28 mouse cellular contexts compared by ENCODE assay signal in the genomic region with DNA sequence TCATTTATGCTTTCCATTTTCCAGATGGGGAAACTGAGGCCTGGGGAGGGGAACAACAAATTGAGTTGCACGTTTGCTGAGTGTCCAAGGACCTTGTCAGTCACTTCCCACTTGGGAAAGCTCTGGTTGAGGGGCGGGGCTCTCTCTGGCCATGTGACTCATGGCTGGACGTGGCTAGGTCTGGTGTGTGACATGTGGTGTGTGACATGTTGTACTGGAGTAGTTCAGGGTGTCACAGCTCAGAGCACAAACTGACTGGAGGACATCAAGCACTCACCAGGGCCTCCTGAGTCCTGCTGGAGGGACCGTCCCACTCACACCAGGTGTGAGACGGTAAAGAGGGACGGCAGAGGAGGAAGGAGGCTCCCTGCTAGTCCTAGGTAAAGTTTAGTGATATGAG. TPM values are rescaled to one million over a fixed set of nuclear protein-coding genes. Genes with fewer than 3 reads are reported as not detected.
A peak's percentile ranks its signal among the peaks of the same experiment; 100 is the strongest.
DNase-seq lines count a peak whose midpoint lies in the region; ATAC-seq and TF ChIP-seq lines count a peak whose summit lies in the region.
"Had no signal": no experiment of that assay in that cellular context is flagged by ENCODE, and none has a peak within 500 bp of the region (broad histone marks: within the 10 kb centered on the region; RNA-seq: fewer than 3 reads in every experiment).

No protein-coding gene starts in this region.

- no peak overlapping the region for H3K27ac ChIP-seq in liver, adult 2 months (replicated peaks; ENCODE audit: insufficient read depth, low read depth, low read length)
- no peak overlapping the region for H3K27ac ChIP-seq in liver, embryonic 12.5 days
- no peak overlapping the region for H3K27ac ChIP-seq in liver, embryonic 11.5 days (ENCODE audit: low read depth, low read length)
- H3K27ac ChIP-seq in left cerebral cortex, adult 2 months, result no peak overlapping the region
- H3K27ac ChIP-seq: embryonic facial prominence, embryonic 13.5 days; heart, embryonic 13.5 days; hindbrain, embryonic 12.5 days; layer of hippocampus, adult 2 months; limb, embryonic 15.5 days; neural tube, embryonic 15.5 days had no signal

- peaks cover 7% of the 10 kb centered on the region for H3K4me1 ChIP-seq in liver, adult 2 months (ENCODE audit: control insufficient read depth, insufficient read depth, low read length)
- H3K4me1 ChIP-seq in liver, embryonic 12.5 days, result no peaks in the 10 kb centered on the region
- H3K4me1 ChIP-seq in liver, embryonic 11.5 days (replicated peaks; ENCODE audit: control insufficient read depth, insufficient read depth, low read length), result no peaks in the 10 kb centered on the region
- H3K4me1 ChIP-seq: embryonic facial prominence, embryonic 13.5 days had no signal

- intact Hi-C loops in left cerebral cortex, adult 2 months (cut with DNase I), result loop anchor here (5.0 to 10.0 kb wide), 2 partner anchors 1100 to 1717 kb away; a partner anchor contains a TSS

- no peak for TF ChIP-seq POLR2A in liver, adult 2 months (IDR thresholded peaks at IDR 0.05; ENCODE audit: extremely low read depth, insufficient read depth, low read length)

- H3K4me3 ChIP-seq in liver, adult 2 months (ENCODE audit: insufficient read depth, low read depth, low read length), result no peak overlapping the region
- H3K4me3 ChIP-seq in liver, embryonic 12.5 days, result no peak overlapping the region
- H3K4me3 ChIP-seq in liver, embryonic 11.5 days (ENCODE audit: low read depth, low read length), result no peak overlapping the region
- no peak overlapping the region for H3K4me3 ChIP-seq in left cerebral cortex, adult 2 months
- H3K4me3 ChIP-seq: embryonic facial prominence, embryonic 13.5 days; erythroblast, embryonic 14.5 days; heart, embryonic 13.5 days; hindbrain, embryonic 12.5 days; layer of hippocampus, adult 2 months; limb, embryonic 15.5 days; megakaryocyte, embryonic 14.5 days; neural tube, embryonic 15.5 days had no signal

- H3K4me2 ChIP-seq in liver, embryonic 12.5 days, result no peak overlapping the region
- H3K4me2 ChIP-seq in liver, embryonic 11.5 days, result no peak overlapping the region
- H3K4me2 ChIP-seq: embryonic facial prominence, embryonic 13.5 days; heart, embryonic 13.5 days; hindbrain, embryonic 12.5 days; limb, embryonic 15.5 days; neural tube, embryonic 15.5 days had no signal

- ATAC-seq in liver, embryonic 12.5 days, result no peak
- no peak for ATAC-seq in liver, embryonic 11.5 days (replicated peaks; ENCODE audit: low FRiP score)
- ATAC-seq: activated CD4-positive, CD25-positive, alpha-beta regulatory T cell, adult 4 months had no signal

- H3K27me3 ChIP-seq in liver, adult 2 months (ENCODE audit: control insufficient read depth, insufficient read depth, low read length), result no peaks in the 10 kb centered on the region
- H3K27me3 ChIP-seq in liver, embryonic 12.5 days (replicated peaks), result peaks cover 55% of the 10 kb centered on the region
- H3K27me3 ChIP-seq in liver, embryonic 11.5 days (replicated peaks; ENCODE audit: control insufficient read depth, insufficient read depth, low read length), result peaks cover 5% of the 10 kb centered on the region; the same call in 1 of the 2 replicates

- DNase-seq in heart, adult 11 months, result peak; percentile 83
- DNase-seq in heart, postnatal 4 days, result no peak
- DNase-seq in liver, adult 2 months (ENCODE audit: extremely low read depth, low read depth, low spot score), result peak; percentile 17
- DNase-seq in urinary bladder, adult 2 months (ENCODE audit: low spot score), result peak; percentile 10
- DNase-seq in urinary bladder, postnatal 25 days (ENCODE audit: low spot score), result no peak
- DNase-seq in liver, embryonic 11.5 days (ENCODE audit: low spot score), result peak; percentile 18
- no peak for DNase-seq in left cerebral cortex, adult 2 months (ENCODE audit: extremely low spot score in 1 of 2, low spot score in 2 of 2)
- DNase-seq: adrenal gland, postnatal 10 days; cerebellum, adult 18-20 months; gastrocnemius, postnatal 10 days; heart, postnatal 14 days; lung, adult 2 months; lung, postnatal 36 days had no signal

- 59% methylated on average over 6 of the region's 6 CpGs for WGBS in liver, adult 2 months
- 57% methylated on average over 6 of the region's 6 CpGs for WGBS in liver, embryonic 12.5 days (ENCODE audit: insufficient replicate concordance)
- 54% methylated on average over 6 of the region's 6 CpGs for WGBS in liver, embryonic 11.5 days

- H3K9ac ChIP-seq in liver, adult 2 months (ENCODE audit: low read depth, low read length), result no peak overlapping the region
- H3K9ac ChIP-seq in liver, embryonic 12.5 days, result no peak overlapping the region
- H3K9ac ChIP-seq in liver, embryonic 11.5 days (ENCODE audit: low read depth, low read length), result no peak overlapping the region
- H3K9ac ChIP-seq: embryonic facial prominence, embryonic 13.5 days; heart, embryonic 13.5 days; hindbrain, embryonic 12.5 days; limb, embryonic 15.5 days; neural tube, embryonic 15.5 days had no signal

- no peaks in the 10 kb centered on the region for H3K79me2 ChIP-seq in liver, adult 2 months (ENCODE audit: control insufficient read depth, insufficient read depth, low read length)

- no peak for TF ChIP-seq CTCF in liver, adult 2 months (IDR thresholded peaks at IDR 0.05; ENCODE audit: low read depth, low read length)
- no peak for TF ChIP-seq CTCF in left cerebral cortex, adult 2 months (IDR thresholded peaks at IDR 0.05)

- no peaks in the 10 kb centered on the region for H3K36me3 ChIP-seq in liver, adult 2 months (ENCODE audit: control insufficient read depth, insufficient read depth, low read length)
- H3K36me3 ChIP-seq in liver, embryonic 12.5 days, result no peaks in the 10 kb centered on the region
- H3K36me3 ChIP-seq in liver, embryonic 11.5 days (ENCODE audit: control insufficient read depth, insufficient read depth, low read length), result no peaks in the 10 kb centered on the region
- H3K36me3 ChIP-seq: embryonic facial prominence, embryonic 13.5 days; heart, embryonic 13.5 days; hindbrain, embryonic 12.5 days; limb, embryonic 15.5 days; neural tube, embryonic 15.5 days had no signal

- no peaks in the 10 kb centered on the region for H3K9me3 ChIP-seq in liver, embryonic 12.5 days (replicated peaks)
- no peaks in the 10 kb centered on the region for H3K9me3 ChIP-seq in liver, embryonic 11.5 days (ENCODE audit: control insufficient read depth, low read length)
- H3K9me3 ChIP-seq: embryonic facial prominence, embryonic 13.5 days; heart, embryonic 13.5 days; hindbrain, embryonic 12.5 days; limb, embryonic 15.5 days; megakaryocyte, embryonic 14.5 days; neural tube, embryonic 15.5 days had no signal

RNA-seq across cellular contexts. Expression of a gene that starts 32.4 kb away (rescaled TPM):
- total RNA-seq in heart, postnatal 4 days (2021), result 1 to 10 TPM; 4.6 to 5.4 TPM
- total RNA-seq in liver, adult 2 months (2014; rRNA removed), result 2,468 and 2,488 TPM in 2 replicates
- 240 and 585 TPM in 2 replicates for polyA plus RNA-seq in liver, adult 2 months (2012; rRNA removed)
- 0.07 and 0.20 TPM in 2 replicates for polyA plus RNA-seq in liver, embryonic 12.5 days (2016; fragmentation: Nextera tagmentation; extraction: Ambion mirVana)
- 5.4 and 5.9 TPM in 2 replicates for polyA plus RNA-seq in urinary bladder, adult 2 months (2012; rRNA removed)
- 0.17 and 0.23 TPM in 2 replicates for polyA plus RNA-seq in liver, embryonic 11.5 days (2014; fragmentation: Nextera tagmentation; extraction: Ambion mirVana)
- under 1 TPM in 1 of 2 experiments, not detected in 1; 0.11 TPM for total RNA-seq in left cerebral cortex, adult 2 months (2021)
- total RNA-seq: granulocyte monocyte progenitor cell, adult 5-6 weeks; layer of hippocampus, adult 2 months; layer of hippocampus, postnatal 25 days; left cerebral cortex, postnatal 14 days had no signal
- polyA plus RNA-seq: activated CD4-positive, CD25-positive, alpha-beta regulatory T cell, adult 4 months; embryonic facial prominence, embryonic 13.5 days; forebrain, embryonic 16.5 days; hindbrain, embryonic 12.5 days; midbrain, embryonic 16.5 days; neural tube, embryonic 15.5 days had no signal

RNA-seq across cellular contexts. Expression of a gene that starts 33.4 kb away (rescaled TPM):
- under 1 TPM in 1 of 2 experiments, not detected in 1; 0.14 TPM for total RNA-seq in heart, postnatal 4 days (2021)
- total RNA-seq in liver, adult 2 months (2014; rRNA removed), result 8.1 and 10.8 TPM in 2 replicates
- 9.2 and 13.2 TPM in 2 replicates for polyA plus RNA-seq in liver, adult 2 months (2012; rRNA removed)
- 0.21 and 0.36 TPM in 2 replicates for polyA plus RNA-seq in liver, embryonic 12.5 days (2016; fragmentation: Nextera tagmentation; extraction: Ambion mirVana)
- polyA plus RNA-seq in urinary bladder, adult 2 months (2012; rRNA removed), result 11.3 and 15.7 TPM in 2 replicates
- polyA plus RNA-seq in liver, embryonic 11.5 days (2014; fragmentation: Nextera tagmentation; extraction: Ambion mirVana), result not detected in 2 replicates
- under 1 TPM in 1 of 2 experiments, not detected in 1; 0.36 TPM for total RNA-seq in left cerebral cortex, adult 2 months (2021)
- total RNA-seq: layer of hippocampus, postnatal 25 days; left cerebral cortex, postnatal 14 days had no signal
- polyA plus RNA-seq: erythroblast, embryonic 14.5 days; forebrain, embryonic 16.5 days; midbrain, embryonic 16.5 days had no signal

Comparison
In these comparisons a context has a peak if more than half of its experiments do, and no peak if none do; other contexts are left out.
1. DNase-seq: peak in heart, adult 11 months (single experiment), liver, adult 2 months (single experiment), urinary bladder, adult 2 months (single experiment) and liver, embryonic 11.5 days (single experiment); none in heart, postnatal 4 days (single experiment), urinary bladder, postnatal 25 days (single experiment) and left cerebral cortex, adult 2 months (0 of 2).
2. RNA of a gene that starts 32.4 kb away (polyA plus RNA-seq): 240 to 585 TPM in liver, adult 2 months; 5.4 to 5.9 TPM in urinary bladder, adult 2 months, 0.17 to 0.23 TPM in liver, embryonic 11.5 days and 0.07 to 0.20 TPM in liver, embryonic 12.5 days; every median in the first group is over 10 times any median in the second.